Mouse (Mus musculus): ENCODE results near the gene Shb.

Gene Shb

DNA sequence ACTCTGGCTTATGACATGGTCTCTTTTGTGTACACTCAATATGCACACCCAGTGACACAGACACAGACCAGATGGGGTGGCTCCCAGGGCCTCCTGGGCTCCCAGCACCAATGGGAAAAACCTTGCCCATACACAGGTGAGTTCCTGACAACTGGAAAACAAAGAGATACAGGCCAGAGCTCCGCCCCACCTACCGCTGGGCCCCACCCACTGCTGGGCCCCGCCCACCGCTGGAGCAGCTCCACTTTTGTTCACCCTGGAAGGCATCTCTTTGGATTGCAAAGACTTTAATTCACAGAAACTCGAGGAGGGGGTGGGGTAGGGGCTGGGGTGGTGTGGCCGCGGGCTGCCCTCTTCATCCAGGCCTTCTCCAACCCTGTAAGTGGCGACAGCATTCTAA is 108.9 kb downstream of the Shb start:
- in situ Hi-C loops (cut with MboI, MseI): no loop called here

DNA sequence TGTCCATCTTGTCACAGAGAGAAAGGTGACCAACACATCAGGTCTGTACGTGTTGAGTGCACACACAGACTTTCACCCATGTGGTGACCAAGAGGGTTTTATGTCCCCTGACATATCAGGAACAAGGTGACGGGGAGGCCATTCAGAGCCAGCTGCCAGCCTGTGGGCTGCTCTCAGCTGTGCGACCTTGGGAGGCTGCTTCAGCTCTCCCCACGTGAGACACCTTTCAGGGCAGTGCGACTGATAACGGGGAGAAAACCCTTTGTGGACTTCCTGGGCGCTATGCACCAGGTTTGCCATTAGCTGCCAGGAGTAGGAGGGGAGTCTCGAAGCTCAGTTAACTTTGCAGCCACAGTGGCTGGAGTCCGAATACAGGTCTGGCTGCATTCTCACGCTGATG is 109.6 kb downstream of the Shb start:
- in situ Hi-C loops (cut with MboI, MseI): no loop called here

DNA sequence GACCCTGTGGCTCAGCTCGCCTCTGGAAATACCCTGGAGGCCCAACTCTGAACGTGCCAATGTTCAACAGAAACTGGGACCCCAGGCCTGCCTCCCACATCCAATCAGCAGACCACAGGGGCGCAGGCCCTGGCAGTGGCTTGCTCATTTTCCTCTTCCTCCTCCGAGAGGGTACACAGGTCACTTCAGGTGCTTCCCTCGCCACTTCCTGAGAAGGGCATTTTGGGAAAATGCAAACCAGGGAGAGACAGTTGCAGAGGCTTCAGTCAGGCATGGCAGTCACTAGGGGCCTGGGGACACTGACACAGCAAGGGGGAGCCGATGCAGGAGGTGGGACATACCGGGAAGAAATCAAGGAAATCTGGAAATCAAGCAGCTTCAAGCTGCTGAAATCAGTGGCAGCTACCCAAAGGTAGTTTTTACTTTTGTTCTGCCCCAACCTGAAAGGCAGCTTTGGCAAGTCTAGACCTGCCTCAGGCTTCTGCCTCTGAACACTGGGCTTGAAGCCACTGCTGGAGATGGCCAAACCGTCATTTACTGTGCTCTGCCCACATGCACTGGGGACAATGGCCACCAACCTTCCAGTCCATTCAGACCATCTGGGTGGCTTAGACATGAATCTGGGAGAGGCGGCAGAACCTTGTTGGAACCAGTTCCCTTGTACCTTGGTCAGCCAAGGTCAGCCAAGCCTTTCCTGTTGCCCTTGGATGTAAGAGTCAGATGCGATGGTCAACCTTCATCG is 110.6 kb downstream of the Shb start:
- in situ Hi-C loops (cut with MboI, MseI): no loop called here

DNA sequence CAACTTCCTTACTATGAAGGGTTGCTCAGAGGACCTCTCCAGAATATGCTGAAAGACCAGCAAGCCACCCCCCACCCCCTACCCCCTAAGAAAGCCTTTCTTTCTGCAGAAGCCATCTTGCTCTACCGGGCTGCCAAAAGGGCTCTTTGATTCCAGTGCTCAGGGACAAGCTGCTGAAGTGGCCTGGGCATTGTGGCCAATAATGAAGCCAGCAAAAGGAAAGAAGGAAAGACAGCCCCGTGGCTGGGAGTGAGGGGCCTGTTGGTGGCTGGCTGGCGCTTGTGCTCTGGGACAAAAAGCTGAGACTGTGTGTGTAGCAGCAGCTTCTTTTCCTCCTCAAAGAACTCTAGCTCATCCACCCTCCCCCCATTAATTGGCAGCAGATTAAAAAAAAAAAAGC is 111.5 kb downstream of the Shb start:
- in situ Hi-C loops (cut with MboI, MseI): no loop called here

DNA sequence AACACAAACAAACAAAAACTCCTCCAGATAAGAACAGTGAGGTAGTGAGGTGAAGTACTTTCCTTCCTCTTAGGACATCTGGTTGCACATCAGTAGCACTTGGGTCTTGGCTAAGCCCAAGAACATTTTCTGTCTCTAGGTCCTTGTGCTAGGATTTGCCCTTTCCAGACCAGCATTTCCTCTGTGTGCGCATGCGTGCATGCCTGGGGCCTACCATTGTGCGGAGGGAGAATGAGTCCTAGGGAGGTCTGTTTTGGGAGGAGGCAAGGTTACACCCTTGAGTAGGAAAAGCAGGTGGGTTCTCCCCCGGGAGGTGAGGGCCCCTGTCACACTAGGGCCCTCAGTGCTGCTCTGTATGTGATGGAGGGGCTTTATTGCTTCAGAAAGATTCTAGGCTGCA is 113.2 kb downstream of the Shb start:
- in situ Hi-C loops (cut with MboI, MseI): loop anchor here (5.0 kb wide), 1 partner anchor 108 kb away; no protein-coding TSS in a partner anchor

DNA sequence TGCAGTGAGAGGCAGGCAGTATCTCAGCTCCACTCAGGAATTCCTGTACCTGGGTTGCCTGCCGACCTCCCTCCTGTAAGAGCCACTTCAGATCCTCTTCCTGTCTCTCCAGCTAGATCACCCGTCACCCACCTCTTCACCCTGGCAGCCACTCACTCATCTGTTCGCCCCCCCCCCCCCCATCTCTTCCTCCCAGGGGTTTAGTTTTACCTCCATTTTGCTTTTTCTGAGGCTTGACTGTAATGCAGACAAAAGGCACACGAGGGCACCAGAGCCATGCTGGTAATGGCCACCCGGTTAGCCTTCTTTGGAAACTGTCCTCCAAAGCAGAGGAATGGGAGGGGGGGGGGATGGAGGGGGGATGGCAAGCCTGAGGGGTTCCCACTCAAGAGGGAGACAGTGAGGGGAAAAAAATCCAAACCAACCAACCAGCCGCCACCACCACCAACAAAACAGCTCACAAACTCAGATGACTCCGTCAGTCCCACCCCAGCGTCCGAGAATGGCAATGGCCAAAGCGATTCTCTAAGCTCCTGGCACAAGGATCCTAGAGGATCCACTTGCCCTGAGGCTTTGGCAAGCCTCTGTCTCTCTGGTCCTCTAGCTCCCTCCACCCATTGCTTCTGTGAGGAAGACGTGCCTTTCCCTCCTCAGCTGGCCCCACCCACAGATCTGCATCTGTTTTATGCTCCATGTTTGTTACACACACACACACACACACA is 113.9 kb downstream of the Shb start:
- in situ Hi-C loops (cut with MboI, MseI): loop anchor here (5.0 kb wide), 1 partner anchor 109 kb away; no protein-coding TSS in a partner anchor

DNA sequence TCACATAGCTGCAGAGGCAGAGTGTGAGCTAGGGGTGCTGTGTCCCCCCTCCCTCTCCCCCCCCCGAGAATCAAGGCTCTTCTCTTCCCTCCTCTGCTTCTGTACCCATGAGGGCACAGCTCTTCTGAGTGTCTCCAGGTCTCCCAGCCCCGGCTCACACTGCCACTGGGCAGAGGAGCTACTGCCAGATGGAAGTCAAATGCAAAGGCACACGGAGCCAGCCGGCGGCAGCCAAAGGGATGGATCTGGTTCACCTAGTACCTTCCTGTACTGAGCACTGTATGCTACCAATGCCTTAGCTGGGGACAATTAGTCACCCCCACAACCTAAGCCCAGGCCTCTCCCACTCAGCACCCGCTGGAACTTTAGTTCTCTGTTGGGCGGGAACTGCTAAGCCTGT is 116.0 kb downstream of the Shb start:
- in situ Hi-C loops (cut with MboI, MseI): loop anchor here (5.0 kb wide), 1 partner anchor 111 kb away; no protein-coding TSS in a partner anchor

DNA sequence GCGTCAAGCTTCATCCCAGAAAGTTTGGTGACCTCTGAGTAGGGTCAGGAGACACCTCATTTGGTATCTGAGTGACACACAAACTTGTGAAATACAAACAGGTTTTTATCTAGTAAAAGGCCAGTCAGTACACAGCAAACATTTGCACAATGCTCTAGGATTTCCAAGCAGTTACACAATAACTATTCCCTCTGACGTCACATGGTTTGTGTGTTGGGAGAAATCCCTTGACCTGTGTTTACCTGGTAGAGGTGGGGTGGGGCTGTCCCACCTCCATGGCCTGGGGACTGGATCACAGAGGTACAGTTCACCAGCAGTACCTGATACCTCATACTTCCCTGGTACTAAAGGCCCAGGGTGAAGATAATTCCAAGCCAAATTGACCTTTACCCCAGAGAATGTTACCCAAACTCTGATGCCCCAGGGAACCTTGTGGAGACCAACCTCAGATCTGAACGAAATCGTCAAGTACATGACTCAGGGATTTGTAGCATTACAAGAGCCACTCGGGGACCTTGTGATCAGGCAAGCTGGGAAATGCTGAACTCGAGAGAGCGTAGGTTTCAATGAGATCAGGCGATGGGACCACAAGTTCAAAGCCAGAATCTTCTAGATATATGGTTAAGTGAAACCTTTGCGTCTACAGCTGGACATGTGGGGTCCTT is 118.5 kb downstream of the Shb start:
- in situ Hi-C loops (cut with MboI, MseI): loop anchor here (5.0 kb wide), 1 partner anchor 392 kb away; no protein-coding TSS in a partner anchor

DNA sequence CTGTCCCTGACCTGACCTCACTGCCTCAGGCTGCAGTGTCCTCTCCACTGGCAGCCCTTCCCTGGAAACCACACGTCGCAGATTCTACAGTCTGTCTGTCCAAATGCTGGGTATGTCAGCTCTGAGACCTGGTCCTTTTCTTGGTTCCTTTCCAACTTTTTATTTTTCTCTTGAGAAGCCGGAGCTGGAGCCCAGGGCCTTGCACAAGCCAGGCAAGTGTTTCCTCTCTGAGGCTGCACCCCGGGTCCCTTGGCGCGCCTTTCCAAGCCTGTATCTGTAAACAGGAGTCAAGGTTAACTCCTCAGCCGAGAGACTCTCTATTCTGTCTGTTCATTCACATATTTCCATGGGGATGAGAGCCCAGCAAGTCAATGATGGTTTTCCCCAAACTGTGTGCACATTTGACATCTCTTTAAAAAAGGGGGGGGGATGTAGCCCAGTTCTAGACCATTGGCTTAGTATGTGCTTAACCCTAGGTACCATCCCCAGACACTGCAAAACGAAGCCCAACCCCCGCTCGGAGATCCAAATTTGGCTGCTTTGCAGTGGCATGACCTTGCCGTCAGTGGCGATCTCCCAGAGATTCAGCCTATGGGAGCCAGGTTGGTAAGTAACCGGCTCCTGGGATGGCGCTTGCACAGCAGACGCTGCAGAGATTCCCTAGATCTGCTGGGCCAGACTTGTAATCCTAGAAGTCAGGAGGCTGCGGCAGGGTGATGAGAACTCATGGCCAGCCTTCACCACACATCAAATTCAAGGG is 119.7 kb downstream of the Shb start:
- in situ Hi-C loops (cut with MboI, MseI): loop anchor here (5.0 kb wide), 1 partner anchor 390 kb away; no protein-coding TSS in a partner anchor

DNA sequence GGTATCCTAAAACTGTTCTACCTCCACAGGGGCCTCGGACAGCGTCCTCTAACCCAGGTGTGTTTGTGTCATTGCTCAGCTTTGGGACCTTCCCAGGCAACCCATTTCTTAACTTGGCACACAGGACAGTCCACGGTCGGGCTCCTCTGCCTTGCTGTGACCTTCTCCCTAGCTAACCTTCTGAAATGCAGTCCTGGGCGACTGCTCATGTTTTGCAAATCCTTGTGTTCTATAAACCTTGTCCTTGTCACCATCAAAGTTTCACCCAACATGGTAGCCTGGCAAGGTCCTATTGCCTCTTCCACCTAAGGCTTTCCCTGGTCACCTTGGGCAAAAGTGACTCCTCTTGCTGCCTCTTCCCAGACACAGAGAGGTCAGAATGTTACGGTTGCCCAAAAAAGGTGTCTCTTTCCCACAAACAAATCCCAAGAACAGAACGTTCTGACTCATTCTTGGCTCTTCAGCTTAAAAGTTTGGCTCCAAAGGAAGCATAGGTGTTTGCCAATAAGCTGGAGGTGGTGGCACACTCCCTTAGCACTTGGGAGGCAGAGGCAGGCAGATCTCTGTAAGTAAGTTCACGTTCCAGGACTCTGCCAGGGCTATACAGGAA is 121.0 kb downstream of the Shb start:
- in situ Hi-C loops (cut with MboI, MseI): loop anchor here (5.0 kb wide), 1 partner anchor 389 kb away; no protein-coding TSS in a partner anchor

DNA sequence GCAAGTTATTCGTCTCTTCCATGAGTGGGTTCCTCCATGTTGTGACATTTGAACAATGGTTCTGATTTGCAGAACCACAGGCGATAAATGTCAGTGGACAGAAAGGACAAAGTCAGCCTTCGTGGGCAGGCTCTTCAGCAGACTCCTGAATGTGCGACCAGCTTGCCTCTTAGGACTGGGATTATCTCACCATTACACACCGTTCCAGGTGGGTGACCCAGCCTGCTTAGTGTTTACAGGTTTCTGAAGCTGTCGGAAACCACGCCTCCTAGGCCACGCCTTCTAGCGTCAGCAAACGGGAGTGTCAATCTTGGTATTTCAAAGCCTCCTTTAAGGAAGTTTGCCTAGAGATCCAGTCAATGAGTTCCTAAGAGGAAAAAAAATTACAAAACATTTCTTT is 123.0 kb downstream of the Shb start:
- in situ Hi-C loops (cut with MboI, MseI): no loop called here

DNA sequence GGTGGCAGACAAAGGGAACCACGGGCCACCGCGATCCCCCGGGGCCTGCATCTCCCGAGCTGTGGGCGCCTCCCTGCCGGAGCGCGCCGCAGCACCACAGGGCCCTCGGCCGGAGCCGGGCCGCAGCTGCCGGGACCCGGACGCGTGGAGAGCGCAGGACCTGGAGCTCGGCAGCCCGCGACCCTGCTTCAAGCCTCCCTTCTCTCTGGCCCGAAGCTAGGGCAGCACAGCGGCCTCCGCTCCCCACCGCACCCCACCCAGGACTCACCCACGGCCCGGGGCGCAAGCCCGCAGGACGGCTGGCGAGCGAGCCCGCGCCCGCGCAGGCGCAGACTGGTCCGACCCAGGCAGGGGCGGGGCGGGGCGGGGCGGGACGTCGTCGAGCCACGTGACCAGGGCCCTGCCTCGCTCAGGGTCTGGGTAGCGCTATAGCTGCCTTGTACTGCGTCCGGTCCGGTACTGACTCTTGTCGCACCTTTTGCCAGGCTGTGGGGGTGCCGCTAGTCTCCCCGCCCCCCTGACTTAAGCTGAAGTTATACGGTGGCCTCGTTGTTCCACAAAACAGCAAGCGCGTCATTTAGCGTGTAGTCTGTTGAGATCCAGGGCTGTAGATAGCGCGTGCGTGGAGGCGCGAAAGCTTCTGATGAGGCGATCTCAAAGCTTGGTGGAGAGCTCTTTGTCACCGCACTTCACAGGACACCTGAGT is 123.7 kb downstream of the Shb start, which contains the start of gene Slc25a51:
Gene Slc25a51, minus strand, starts transcription at position 340 of the 706 bp plus-strand sequence.
- in situ Hi-C loops (cut with MboI, MseI): no loop called here

DNA sequence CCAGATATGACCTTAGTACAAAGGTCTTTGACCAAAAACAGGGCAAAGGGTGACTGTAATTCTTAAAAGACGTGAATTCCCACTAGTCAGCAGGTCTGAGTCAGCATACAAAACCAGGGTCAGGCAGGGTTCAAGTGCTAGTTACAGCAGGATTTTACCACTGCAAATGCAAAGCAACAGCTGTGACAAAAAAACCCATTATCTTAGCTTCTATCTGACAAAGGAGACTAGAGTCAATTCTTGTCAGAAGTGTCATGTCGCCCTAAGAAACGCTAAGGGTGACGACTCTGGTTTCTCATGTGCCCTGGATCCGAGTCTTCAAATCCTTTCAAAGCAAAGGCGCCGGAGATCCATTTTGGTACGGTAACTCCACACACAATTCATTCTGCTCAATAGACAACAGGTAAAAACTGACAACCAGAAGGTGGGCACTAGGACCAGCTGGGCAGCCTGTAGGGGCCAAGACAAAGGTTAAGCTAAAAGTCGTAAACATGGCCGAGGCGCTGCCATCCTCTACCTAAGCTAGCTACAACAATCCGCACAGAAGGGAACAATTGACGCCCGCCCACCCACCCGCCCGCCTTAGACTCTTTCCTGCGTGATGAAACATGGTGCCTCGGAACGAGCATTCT is 124.5 kb downstream of the Shb start:
- in situ Hi-C loops (cut with MboI, MseI): no loop called here

DNA sequence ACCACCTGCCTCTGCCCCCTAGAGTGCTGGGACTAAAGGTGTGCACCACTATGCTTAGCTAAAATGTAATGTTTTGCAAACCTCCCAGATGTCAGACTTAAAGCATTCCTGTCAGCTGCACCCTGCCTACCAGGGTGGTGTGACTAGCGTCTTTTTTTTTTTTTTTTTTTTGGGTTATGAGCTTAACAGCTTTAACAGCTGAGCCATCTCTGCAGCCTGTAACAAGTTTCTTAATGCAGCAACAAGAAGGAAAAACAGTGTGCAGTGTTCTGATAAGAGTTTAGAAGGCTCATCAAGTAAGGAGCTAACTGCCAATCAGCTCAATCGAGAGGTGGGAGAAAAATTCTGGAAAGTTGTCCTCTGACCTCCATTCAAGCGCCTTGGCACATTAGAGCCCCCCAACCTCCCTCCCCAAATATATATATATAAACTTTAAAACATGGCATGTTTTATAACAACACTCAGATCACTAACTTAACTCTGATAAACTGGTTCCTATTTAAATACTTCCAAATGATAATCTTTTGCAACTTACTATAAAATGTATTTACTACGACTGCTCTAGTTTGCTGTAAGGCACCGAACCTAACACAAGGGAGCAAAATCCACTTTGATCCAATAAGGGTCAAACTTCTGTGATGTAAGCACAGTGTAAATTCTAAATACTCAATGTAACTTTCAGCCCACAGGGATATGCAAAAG is 125.1 kb downstream of the Shb start:
- in situ Hi-C loops (cut with MboI, MseI): no loop called here

DNA sequence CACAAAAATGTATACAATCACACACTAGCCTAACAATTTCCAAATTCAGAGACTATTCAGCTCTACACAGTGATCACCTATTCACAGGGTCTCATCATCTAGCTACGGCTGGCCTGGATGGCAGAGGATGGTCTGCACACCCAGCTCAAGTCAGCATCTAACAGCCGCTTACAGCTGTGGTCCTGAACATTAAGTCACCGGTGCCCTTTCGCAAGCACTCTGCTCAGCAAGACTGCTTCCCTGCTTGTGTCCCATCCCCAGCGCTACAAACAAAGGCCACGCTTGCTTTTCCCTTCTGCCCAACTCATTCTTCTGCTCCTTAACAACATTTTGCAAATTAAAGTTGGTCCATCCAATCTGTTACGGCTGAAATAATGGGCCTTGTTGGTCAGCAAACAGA is 125.9 kb downstream of the Shb start:
- in situ Hi-C loops (cut with MboI, MseI): no loop called here

DNA sequence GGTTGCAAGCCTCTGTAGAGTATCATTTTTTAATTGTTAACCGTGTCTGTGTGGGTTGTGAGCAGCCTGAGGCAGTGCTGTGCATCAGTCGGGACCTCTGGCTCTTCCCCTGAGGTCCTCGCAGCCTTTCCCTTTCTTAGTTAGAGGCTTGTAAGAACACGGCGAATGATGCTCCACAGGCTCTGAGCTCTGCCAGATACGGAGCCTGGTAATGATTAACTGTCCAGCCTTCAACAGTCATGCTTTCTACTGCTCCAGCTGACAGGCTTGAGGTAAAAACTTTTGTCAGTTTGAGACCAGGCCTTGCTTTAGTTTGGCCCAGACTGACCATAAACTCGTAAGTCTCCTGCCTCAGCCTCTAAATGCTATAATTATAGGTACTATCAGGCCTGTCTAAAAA is 127.0 kb downstream of the Shb start:
- in situ Hi-C loops (cut with MboI, MseI): no loop called here

DNA sequence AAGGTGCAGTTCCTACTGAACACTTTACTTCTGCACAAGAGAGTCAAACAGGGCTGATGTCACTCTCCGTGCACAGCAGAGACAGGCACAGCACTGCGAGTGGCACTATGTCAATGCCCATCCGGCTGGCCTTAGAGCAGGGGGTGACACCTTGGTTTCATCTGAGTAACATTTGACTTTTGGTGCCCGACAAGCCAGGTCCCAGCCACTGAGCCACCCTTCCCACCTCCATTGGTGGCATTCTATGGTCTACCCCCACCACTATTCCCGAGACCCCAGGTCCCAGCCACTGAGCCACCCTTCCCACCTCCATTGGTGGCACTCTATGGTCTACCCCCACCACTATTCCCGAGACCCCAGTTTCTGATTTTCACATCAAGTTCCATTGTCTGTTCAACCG is 128.2 kb downstream of the Shb start:
- in situ Hi-C loops (cut with MboI, MseI): no loop called here

DNA sequence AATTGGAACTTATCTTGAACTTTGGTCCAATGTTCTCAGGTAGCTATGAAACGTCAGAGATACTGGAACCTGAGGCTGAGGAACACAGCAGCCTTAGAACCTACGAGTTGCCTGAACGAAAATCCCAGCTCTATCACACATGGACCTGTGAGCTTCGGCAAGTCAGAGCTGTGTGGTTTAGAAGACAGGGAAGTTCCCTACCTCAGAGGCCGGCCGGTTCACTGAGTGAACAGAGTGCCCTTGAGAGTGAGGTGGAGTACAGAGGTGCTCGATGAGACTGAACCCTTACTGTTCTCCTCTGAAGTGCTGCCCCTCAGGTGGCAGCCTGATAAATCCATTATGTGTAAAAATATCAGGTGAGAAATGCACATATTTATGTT is 128.8 kb downstream of the Shb start:
- in situ Hi-C loops (cut with MboI, MseI): no loop called here

DNA sequence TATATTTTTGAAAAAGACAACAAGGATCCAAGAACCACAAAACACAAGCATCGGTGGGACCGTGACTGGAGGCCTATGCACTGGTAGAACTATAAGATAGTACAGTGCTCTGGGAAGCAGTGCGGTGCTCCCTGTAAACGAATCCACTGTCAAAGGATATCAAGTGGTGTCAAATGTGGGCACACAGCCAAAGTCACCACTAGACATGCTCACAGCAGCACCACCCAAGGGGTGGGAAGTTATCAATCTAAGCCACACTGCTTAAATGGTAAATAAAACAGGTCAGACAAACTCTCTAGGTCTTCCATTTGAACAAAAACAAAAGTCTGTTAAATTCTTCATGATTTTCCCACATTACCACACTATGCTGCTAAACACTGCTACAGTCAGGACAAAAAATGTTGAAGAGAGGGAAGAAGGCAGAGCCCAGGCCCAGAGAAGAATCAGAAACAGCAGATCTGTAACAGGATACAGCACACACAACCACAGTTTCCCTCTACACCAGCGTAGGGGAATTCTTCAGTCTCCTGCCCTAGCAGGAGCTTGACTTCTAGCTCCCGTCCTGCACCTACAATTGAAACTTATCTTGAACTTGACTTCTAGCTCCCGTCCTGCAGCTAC is 129.3 kb downstream of the Shb start:
- in situ Hi-C loops (cut with MboI, MseI): no loop called here

Data from regulatory T cell (primary cell).